9 mouse cellular contexts compared by ENCODE assay signal in the genomic region with DNA sequence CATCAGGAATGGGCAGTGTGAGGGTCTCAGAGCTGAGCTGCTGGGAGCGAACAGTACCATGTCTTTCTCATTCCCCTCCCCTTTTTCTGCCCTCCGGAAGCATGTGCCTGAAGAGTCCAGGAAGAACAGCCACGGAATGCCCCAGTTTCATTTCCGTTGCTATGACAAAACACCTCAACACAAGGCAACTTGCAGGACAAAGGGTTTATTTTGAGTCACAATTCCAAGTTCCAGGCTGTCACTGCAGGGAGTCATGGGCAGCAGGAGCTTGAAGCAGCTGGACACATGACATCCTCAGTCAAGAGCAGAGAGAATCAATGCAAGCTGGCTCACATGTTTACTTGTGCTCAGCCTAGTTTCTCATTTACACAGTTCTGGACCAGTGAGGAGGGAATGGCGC. TPM values are rescaled to one million over a fixed set of nuclear protein-coding genes. Genes with fewer than 3 reads are reported as not detected.
DNase-seq lines count a peak whose midpoint lies in the region; ATAC-seq lines count a peak whose summit lies in the region.
"Had no signal": no experiment of that assay in that cellular context is flagged by ENCODE, and none has a peak within 500 bp of the region (broad histone marks: within the 10 kb centered on the region; RNA-seq: fewer than 3 reads in every experiment).

No protein-coding gene starts in this region.

- peaks cover 4% of the 10 kb centered on the region; the same call in 1 of the 2 replicates for H3K36me3 ChIP-seq in forebrain, embryonic 12.5 days (replicated peaks)
- H3K36me3 ChIP-seq in forebrain, embryonic 11.5 days (ENCODE audit: control insufficient read depth, insufficient read depth, low read length): no peaks in the 10 kb centered on the region
- H3K36me3 ChIP-seq in hindbrain, embryonic 10.5 days: 0 out of 2 replicates have a peak, but pooled peaks cover 5% of the 10 kb centered on the region
- H3K36me3 ChIP-seq in lung, embryonic 16.5 days (ENCODE audit: control insufficient read depth, insufficient read depth, low read length): no peaks in the 10 kb centered on the region

- H3K9ac ChIP-seq in forebrain, embryonic 12.5 days: no peak overlapping the region
- H3K9ac ChIP-seq in forebrain, embryonic 11.5 days (ENCODE audit: low read length): no peak overlapping the region
- no peak overlapping the region for H3K9ac ChIP-seq in lung, embryonic 16.5 days (ENCODE audit: low read length)

- WGBS in forebrain, embryonic 12.5 days: 57% methylated on average over 5 of the region's 5 CpGs
- 64% methylated on average over 5 of the region's 5 CpGs for WGBS in forebrain, embryonic 11.5 days
- 56% methylated on average over 5 of the region's 5 CpGs for WGBS in hindbrain, embryonic 10.5 days
- 45% methylated on average over 5 of the region's 5 CpGs for WGBS in lung, embryonic 16.5 days

- no peaks in the 10 kb centered on the region for H3K27me3 ChIP-seq in forebrain, embryonic 12.5 days
- no peaks in the 10 kb centered on the region for H3K27me3 ChIP-seq in forebrain, embryonic 11.5 days (ENCODE audit: control insufficient read depth, insufficient read depth, low read length)
- peaks cover 11% of the 10 kb centered on the region; the same call in 1 of the 2 replicates for H3K27me3 ChIP-seq in hindbrain, embryonic 10.5 days (ENCODE audit: insufficient read depth, poor library complexity, severe bottlenecking)
- no peaks in the 10 kb centered on the region for H3K27me3 ChIP-seq in lung, embryonic 16.5 days (ENCODE audit: control insufficient read depth, insufficient read depth, low read depth, low read length)

- H3K9me3 ChIP-seq in forebrain, embryonic 12.5 days: 0 out of 2 replicates have a peak, but pooled peaks cover 11% of the 10 kb centered on the region
- no peaks in the 10 kb centered on the region; the same call in 1 of the 2 replicates for H3K9me3 ChIP-seq in forebrain, embryonic 11.5 days (ENCODE audit: control insufficient read depth, low read length)
- H3K9me3 ChIP-seq in hindbrain, embryonic 10.5 days: no peaks in the 10 kb centered on the region
- H3K9me3 ChIP-seq in lung, embryonic 16.5 days (ENCODE audit: control insufficient read depth, low read length): no peaks in the 10 kb centered on the region

- H3K4me2 ChIP-seq in forebrain, embryonic 12.5 days: no peak overlapping the region
- H3K4me2 ChIP-seq in forebrain, embryonic 11.5 days (ENCODE audit: low read depth, low read length, severe bottlenecking): no peak overlapping the region
- no peak overlapping the region for H3K4me2 ChIP-seq in lung, embryonic 16.5 days (ENCODE audit: low read depth, low read length)

- peaks cover 14% of the 10 kb centered on the region for H3K4me1 ChIP-seq in forebrain, embryonic 12.5 days
- 0 out of 2 replicates have a peak, but pooled peaks cover 2% of the 10 kb centered on the region for H3K4me1 ChIP-seq in forebrain, embryonic 11.5 days (replicated peaks; ENCODE audit: control insufficient read depth, insufficient read depth, low read length)
- H3K4me1 ChIP-seq in hindbrain, embryonic 10.5 days (replicated peaks): peaks cover 32% of the 10 kb centered on the region
- H3K4me1 ChIP-seq in lung, embryonic 16.5 days (replicated peaks; ENCODE audit: control insufficient read depth, insufficient read depth, low read length): peaks cover 9% of the 10 kb centered on the region

- H3K4me3 ChIP-seq in forebrain, embryonic 12.5 days (replicated peaks): no peak overlapping the region
- no peak overlapping the region for H3K4me3 ChIP-seq in forebrain, embryonic 11.5 days (ENCODE audit: low read depth, low read length)
- H3K4me3 ChIP-seq in hindbrain, embryonic 10.5 days: no peak overlapping the region
- H3K4me3 ChIP-seq in lung, embryonic 16.5 days (ENCODE audit: low read length): no peak overlapping the region
- H3K4me3 ChIP-seq: erythroblast, embryonic 14.5 days had no signal

- DNase-seq in forebrain, embryonic 11.5 days (ENCODE audit: low spot score): no peak
- peak; percentile 87 for DNase-seq in Muller cell, postnatal 12 days (ENCODE audit: inconsistent ontology term)
- no peak for DNase-seq in hindbrain, embryonic 10.5 days (ENCODE audit: low spot score)
- DNase-seq in right cerebral cortex, postnatal 14 days: no peak
- DNase-seq in thymus, postnatal 4 days: no peak
- DNase-seq in cerebellum, postnatal 25 days: no peak

- peak overlapping the region; percentile 50 for H3K27ac ChIP-seq in forebrain, embryonic 12.5 days
- H3K27ac ChIP-seq in forebrain, embryonic 11.5 days (ENCODE audit: low read depth, low read length): no peak overlapping the region
- peak overlapping the region; percentile 77 for H3K27ac ChIP-seq in hindbrain, embryonic 10.5 days
- peak overlapping the region; percentile 64 for H3K27ac ChIP-seq in lung, embryonic 16.5 days (ENCODE audit: low read length)

- ATAC-seq in forebrain, embryonic 12.5 days (ENCODE audit: low FRiP score): no peak
- no peak for ATAC-seq in forebrain, embryonic 11.5 days (replicated peaks; ENCODE audit: low FRiP score)
- no peak for ATAC-seq in lung, embryonic 16.5 days (ENCODE audit: low read depth)

RNA-seq across cellular contexts. Expression of gene 1700001O22Rik, which starts 53.4 kb away (rescaled TPM):
- polyA plus RNA-seq in forebrain, embryonic 12.5 days (2016; fragmentation: Nextera tagmentation; extraction: Ambion mirVana): 4.2 and 4.5 TPM in 2 replicates
- polyA plus RNA-seq in forebrain, embryonic 11.5 days (2014; fragmentation: Nextera tagmentation; extraction: Ambion mirVana): 4.2 and 4.6 TPM in 2 replicates
- polyA plus RNA-seq in hindbrain, embryonic 10.5 days (2016; fragmentation: Nextera tagmentation; extraction: Ambion mirVana): 3.1 and 3.4 TPM in 2 replicates
- polyA plus RNA-seq in lung, embryonic 16.5 days (2015; fragmentation: Nextera tagmentation; extraction: Ambion mirVana): 3.7 and 4.2 TPM in 2 replicates
- polyA plus RNA-seq: erythroblast, embryonic 14.5 days had no signal

RNA-seq across cellular contexts. Expression of gene Ntmt1, which starts 57.6 kb away (rescaled TPM):
- polyA plus RNA-seq in forebrain, embryonic 12.5 days (2016; fragmentation: Nextera tagmentation; extraction: Ambion mirVana): 101 and 104 TPM in 2 replicates
- polyA plus RNA-seq in forebrain, embryonic 11.5 days (2014; fragmentation: Nextera tagmentation; extraction: Ambion mirVana): 102 and 118 TPM in 2 replicates
- polyA plus RNA-seq in hindbrain, embryonic 10.5 days (2016; fragmentation: Nextera tagmentation; extraction: Ambion mirVana): 125 and 134 TPM in 2 replicates
- polyA plus RNA-seq in lung, embryonic 16.5 days (2015; fragmentation: Nextera tagmentation; extraction: Ambion mirVana): 76.4 and 76.6 TPM in 2 replicates
